Mouse (Mus musculus): ENCODE measurements around the gene Eddm3b. TPM values are rescaled to one million over a fixed set of nuclear protein-coding genes. Genes with fewer than 3 reads are reported as not detected.

The Eddm3b gene
- polyA plus RNA-seq, 1 experiment from 2014 or later: 0.07 TPM

DNA sequence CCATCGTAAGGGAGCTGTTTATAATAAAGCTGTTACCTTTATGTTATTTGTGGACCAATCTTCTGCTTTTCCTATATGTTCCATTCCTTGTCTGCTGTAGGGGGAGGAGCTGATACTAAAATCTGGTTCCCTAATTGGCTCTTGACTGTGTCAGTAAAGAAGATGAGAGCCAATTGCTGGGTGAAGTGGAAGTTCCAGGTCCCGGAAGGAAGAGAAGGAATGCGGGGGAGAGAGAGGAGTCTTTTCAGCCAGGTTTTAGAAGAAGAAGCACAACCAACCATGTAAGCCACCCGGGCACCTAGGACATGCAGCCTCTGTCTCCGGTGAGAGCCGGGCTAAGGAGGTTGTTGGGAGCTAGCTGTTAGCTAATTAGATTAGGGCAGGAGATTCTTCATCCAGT lies 11.5 kb downstream of the Eddm3b start:
- TF ChIP-seq CTCF (IDR thresholded peaks at IDR 0.05; ENCODE audit: low read depth) (no peak), EP300 (IDR thresholded peaks at IDR 0.05; ENCODE audit: low read depth) (no peak)

DNA sequence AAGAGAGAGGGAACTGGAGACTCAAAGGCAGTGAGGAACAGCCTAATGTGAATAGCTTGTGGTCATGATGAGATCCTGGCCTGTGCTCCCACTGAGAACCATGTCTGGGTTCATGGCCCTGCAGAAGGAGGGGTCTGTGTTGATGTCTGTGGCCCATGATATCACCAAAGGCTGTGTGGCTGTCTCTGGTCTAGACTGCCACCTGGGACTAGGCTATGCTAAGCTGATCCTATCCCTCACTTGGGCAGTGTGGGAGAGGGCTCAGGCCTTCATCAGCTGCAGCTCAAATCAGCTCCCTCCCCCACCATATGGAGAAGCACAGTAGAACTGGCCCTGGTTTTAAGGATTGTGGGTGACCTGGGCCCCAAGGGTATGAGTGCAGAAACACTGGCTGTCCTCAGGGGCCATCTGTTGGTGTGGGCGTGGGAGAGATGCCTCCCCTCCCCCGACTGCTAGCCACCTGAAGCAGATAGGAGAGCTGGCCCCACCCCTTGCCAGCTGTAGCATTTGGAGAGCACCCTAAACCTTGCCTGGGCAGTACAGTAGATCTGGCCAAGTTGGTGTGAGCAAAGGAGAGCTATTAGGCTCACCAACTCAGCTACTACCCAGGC lies 13.5 kb downstream of the Eddm3b start:
- DNase-seq (peak; percentile 77), ATAC-seq (peak; percentile 83)
- 44% methylated on average over 2 of the region's 2 CpGs for WGBS (ENCODE audit: insufficient replicate concordance)
- peak; percentile 25 for TF ChIP-seq CTCF (IDR thresholded peaks at IDR 0.05; ENCODE audit: low read depth)
- TF ChIP-seq EP300 (IDR thresholded peaks at IDR 0.05; ENCODE audit: low read depth): no peak
- H3K4me2 ChIP-seq (ENCODE audit: low read depth, low read length): peak overlapping the region; percentile 36
- no peaks in the 10 kb centered on the region for H3K9me3 ChIP-seq (ENCODE audit: low read length)
- no peak overlapping the region for H3K9ac ChIP-seq (replicated peaks)
- no peaks in the 10 kb centered on the region for H3K36me3 ChIP-seq (replicated peaks; ENCODE audit: insufficient read depth, low read length)
- H3K27me3 ChIP-seq (ENCODE audit: insufficient read depth, low read length): no peaks in the 10 kb centered on the region
- peak overlapping the region; percentile 85 for H3K27ac ChIP-seq (ENCODE audit: low read depth)
- peaks cover 50% of the 10 kb centered on the region for H3K4me1 ChIP-seq (ENCODE audit: insufficient read depth)
- no peak overlapping the region for H3K4me3 ChIP-seq (ENCODE audit: low read depth, low read length)

More for the DNA sequence above, 11.5 kb downstream of the Eddm3b start:
- Histone ChIP-seq H3K36me3 (replicated peaks; ENCODE audit: insufficient read depth, low read length) (no peaks in the 10 kb centered on the region), H3K27ac (ENCODE audit: low read depth) (no peak overlapping the region), H3K4me2 (ENCODE audit: low read depth, low read length) (no peak overlapping the region), H3K4me3 (ENCODE audit: low read depth, low read length) (no peak overlapping the region), H3K9me3 (ENCODE audit: low read length) (no peaks in the 10 kb centered on the region), H3K9ac (replicated peaks) (no peak overlapping the region), H3K27me3 (ENCODE audit: insufficient read depth, low read length) (no peaks in the 10 kb centered on the region), H3K4me1 (ENCODE audit: insufficient read depth) (peaks cover 33% of the 10 kb centered on the region)
- DNase-seq (no peak), ATAC-seq (no peak)
- WGBS (ENCODE audit: insufficient replicate concordance): 83% methylated on average over 6 of the region's 6 CpGs

DNA sequence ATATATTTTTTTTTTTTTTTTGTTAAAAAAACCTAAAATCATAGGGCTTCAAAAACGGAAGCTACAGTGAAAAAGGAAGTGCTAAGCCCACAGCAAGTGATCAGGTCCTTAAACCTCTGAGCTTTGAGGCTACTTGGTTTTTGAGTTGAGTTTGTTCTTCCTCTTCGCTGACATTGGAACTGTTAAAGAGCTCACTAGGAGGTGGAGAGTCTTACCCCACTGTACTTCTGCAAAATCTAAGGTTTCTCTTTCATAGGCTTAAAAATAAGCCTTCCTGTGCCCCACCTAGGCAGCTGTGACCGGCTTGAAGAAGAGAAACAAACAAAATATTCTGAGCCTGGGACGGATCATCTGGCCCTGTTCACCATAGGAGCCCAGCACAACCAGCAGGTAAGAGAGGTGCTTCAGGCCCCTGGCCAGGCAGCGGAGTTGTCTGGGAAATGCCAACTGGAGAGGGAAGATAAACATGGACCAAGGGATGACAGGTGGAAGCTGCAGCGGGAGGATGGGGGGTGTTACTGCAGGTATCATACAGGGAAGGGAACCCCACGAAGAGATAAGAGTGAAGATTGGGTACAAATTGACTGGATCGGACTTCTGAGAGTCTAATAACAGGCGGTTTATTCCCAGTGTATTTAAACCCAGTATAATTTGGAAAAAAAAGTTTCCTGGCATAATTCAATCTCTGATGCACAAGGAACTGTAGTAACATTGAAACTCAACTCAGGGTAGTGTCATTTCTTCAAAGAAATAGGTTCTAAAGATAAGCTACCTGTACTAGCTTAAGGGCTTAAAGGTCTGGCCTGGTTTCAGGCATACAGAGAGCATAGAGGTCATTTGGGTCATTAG lies 14.8 kb downstream of the Eddm3b start:
- Histone ChIP-seq H3K4me3 (ENCODE audit: low read depth, low read length) (peak overlapping the region; percentile 35), H3K27ac (ENCODE audit: low read depth) (peak overlapping the region; percentile 85), H3K4me2 (ENCODE audit: low read depth, low read length) (peak overlapping the region; percentile 66), H3K27me3 (ENCODE audit: insufficient read depth, low read length) (no peaks in the 10 kb centered on the region), H3K36me3 (replicated peaks; ENCODE audit: insufficient read depth, low read length) (no peaks in the 10 kb centered on the region), H3K4me1 (ENCODE audit: insufficient read depth) (peaks cover 50% of the 10 kb centered on the region), H3K9ac (replicated peaks) (peak overlapping the region; percentile 52), H3K9me3 (ENCODE audit: low read length) (no peaks in the 10 kb centered on the region)
- DNase-seq (no peak), ATAC-seq (no peak)
- 37% methylated on average over 9 of the region's 9 CpGs for WGBS (ENCODE audit: insufficient replicate concordance)
- TF ChIP-seq EP300 (IDR thresholded peaks at IDR 0.05; ENCODE audit: low read depth): no peak

DNA sequence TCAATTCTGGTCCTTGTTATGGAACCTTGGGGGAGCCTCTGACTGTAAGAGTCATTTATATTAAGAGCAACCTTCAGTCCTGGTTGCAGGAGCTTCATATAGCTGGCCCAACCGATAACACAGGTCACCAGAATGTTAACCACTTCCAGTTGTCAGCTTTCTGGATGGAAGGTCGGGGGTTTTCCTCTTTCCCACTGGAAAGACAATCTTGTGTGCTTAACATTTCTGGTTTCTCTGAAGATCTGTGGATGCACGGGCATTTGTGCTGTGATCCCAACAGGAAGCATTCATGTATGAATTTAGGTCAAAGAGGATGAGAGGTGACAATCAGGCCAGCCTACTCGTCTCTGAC lies 15.4 kb downstream of the Eddm3b start:
- Histone ChIP-seq H3K9ac (replicated peaks) (peak overlapping the region; percentile 39), H3K4me3 (ENCODE audit: low read depth, low read length) (peak overlapping the region; percentile 35; the same call in 1 of the 2 replicates), H3K27ac (ENCODE audit: low read depth) (peak overlapping the region; percentile 85), H3K4me1 (ENCODE audit: insufficient read depth) (peaks cover 50% of the 10 kb centered on the region), H3K9me3 (ENCODE audit: low read length) (no peaks in the 10 kb centered on the region), H3K4me2 (ENCODE audit: low read depth, low read length) (peak overlapping the region; percentile 66), H3K36me3 (replicated peaks; ENCODE audit: insufficient read depth, low read length) (no peaks in the 10 kb centered on the region), H3K27me3 (ENCODE audit: insufficient read depth, low read length) (no peaks in the 10 kb centered on the region)
- DNase-seq: no peak
- TF ChIP-seq CTCF (IDR thresholded peaks at IDR 0.05; ENCODE audit: low read depth) (no peak), EP300 (IDR thresholded peaks at IDR 0.05; ENCODE audit: low read depth) (no peak)
- ATAC-seq: no peak
- WGBS (ENCODE audit: insufficient replicate concordance): 31% methylated on average over 4 of the region's 4 CpGs

DNA sequence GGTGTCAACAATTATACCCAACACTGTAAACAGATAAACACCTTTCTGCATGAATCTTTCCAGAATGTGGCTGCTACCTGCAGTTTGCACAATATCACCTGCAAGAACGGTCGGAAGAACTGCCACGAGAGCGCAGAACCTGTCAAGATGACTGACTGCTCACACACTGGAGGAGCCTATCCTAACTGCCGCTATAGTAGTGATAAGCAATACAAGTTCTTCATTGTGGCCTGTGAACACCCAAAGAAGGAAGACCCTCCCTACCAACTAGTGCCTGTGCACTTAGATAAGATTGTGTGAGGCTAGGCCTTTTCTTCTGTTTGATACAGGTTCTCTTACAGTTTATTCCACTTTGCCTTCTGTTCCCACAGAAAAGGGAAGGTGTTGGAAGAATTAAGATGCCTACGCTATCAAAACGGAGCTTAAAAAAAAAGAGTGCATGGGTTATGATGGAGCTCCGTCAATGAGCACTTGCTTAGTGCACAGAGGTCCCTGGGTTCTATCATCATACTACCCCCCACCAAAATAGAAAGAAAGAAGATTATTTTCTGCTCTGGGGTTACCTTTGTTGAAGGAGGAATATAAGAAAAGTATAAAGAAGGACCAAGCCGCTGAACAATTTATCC lies 16.2 kb downstream of the Eddm3b start:
- DNase-seq: no peak
- TF ChIP-seq EP300 (IDR thresholded peaks at IDR 0.05; ENCODE audit: low read depth) (peak; percentile 96), CTCF (IDR thresholded peaks at IDR 0.05; ENCODE audit: low read depth) (no peak)
- WGBS (ENCODE audit: insufficient replicate concordance): 42% methylated on average over 9 of the region's 9 CpGs
- Histone ChIP-seq H3K9ac (replicated peaks) (peak overlapping the region; percentile 51), H3K27me3 (ENCODE audit: insufficient read depth, low read length) (no peaks in the 10 kb centered on the region), H3K36me3 (replicated peaks; ENCODE audit: insufficient read depth, low read length) (no peaks in the 10 kb centered on the region), H3K27ac (ENCODE audit: low read depth) (peak overlapping the region; percentile 85), H3K4me3 (ENCODE audit: low read depth, low read length) (peak overlapping the region; percentile 22), H3K9me3 (ENCODE audit: low read length) (no peaks in the 10 kb centered on the region), H3K4me2 (ENCODE audit: low read depth, low read length) (peak overlapping the region; percentile 66), H3K4me1 (ENCODE audit: insufficient read depth) (peaks cover 50% of the 10 kb centered on the region)
- ATAC-seq: peak; percentile 77

Measured in liver, postnatal 0 days (tissue).